Mouse (Mus musculus) forebrain, embryonic 14.5 days (tissue): ENCODE measurements around the gene Ttc27. TPM values are rescaled to one million over a fixed set of nuclear protein-coding genes. Genes with fewer than 3 reads are reported as not detected.

Experiments
- ATAC-seq: fragments of 200-750 bp; cut with Nextera tagmentation; 2 replicates; pipeline ENCODE4 v1.8.0; 2017; ENCODE audit warnings: mild to moderate bottlenecking, moderate library complexity
- DNase-seq: peaks from one replicate; pipeline ENCODE4 v3.0.0-alpha.2; 2015; ENCODE audit warnings: low spot score
- H3K27ac ChIP-seq: fragments of 300-500 bp; sonication (generic); 2 replicates; pipeline ENCODE4 v1.5.1; 2014; ENCODE audit warnings: low read depth, mild to moderate bottlenecking, control low read depth, low read length, moderate library complexity
- H3K27me3 ChIP-seq: fragments of 300-500 bp; sonication (generic); replicated peaks from 2 replicates; pipeline ENCODE4 v1.6.1; 2014; ENCODE audit warnings: low read length, control low read depth, mixed read lengths; ENCODE audit not compliant: control insufficient read depth, insufficient read depth
- H3K36me3 ChIP-seq: fragments of 300-500 bp; sonication (generic); 2 replicates; pipeline ENCODE4 v1.6.1; 2014; ENCODE audit warnings: low read length, control low read depth; ENCODE audit not compliant: control insufficient read depth, insufficient read depth
- H3K4me1 ChIP-seq: fragments of 300-500 bp; sonication (generic); 2 replicates; pipeline ENCODE4 v1.6.1; 2014; ENCODE audit warnings: antibody characterized with exemption, low read length, control low read depth; ENCODE audit not compliant: control insufficient read depth, insufficient read depth
- H3K4me2 ChIP-seq: fragments of 300-500 bp; sonication (generic); 2 replicates; pipeline ENCODE4 v1.6.1; 2014; ENCODE audit warnings: mild to moderate bottlenecking, control low read depth, low read length
- H3K4me3 ChIP-seq: fragments of 300-500 bp; sonication (generic); 2 replicates; pipeline ENCODE4 v1.5.1; 2014; ENCODE audit warnings: low read depth, low read length, control low read depth
- H3K9ac ChIP-seq: fragments of 300-500 bp; sonication (generic); 2 replicates; pipeline ENCODE4 v1.6.1; 2014; ENCODE audit warnings: mild to moderate bottlenecking, low read length, control low read depth, moderate library complexity
- H3K9me3 ChIP-seq: fragments of 300-500 bp; sonication (generic); replicated peaks from 2 replicates; pipeline ENCODE4 v1.6.1; 2016; ENCODE audit warnings: low read length, control low read depth, mixed read lengths; ENCODE audit not compliant: control insufficient read depth
- WGBS: fragments of 180-500 bp; shearing (Covaris S2); extraction: QIAGEN DNeasy Blood & Tissue Kit; methylation state at CpG from one replicate; pipeline ENCODE4 v1.1.7; 2014; 5-methylcytosine and 5-hydroxymethylcytosine counted together
- polyA plus RNA-seq: library from polyadenylated mRNA; unstranded; fragments of >200 nt; fragmentation: Nextera tagmentation; extraction: Ambion mirVana; gene quantifications from 2 replicates; pipeline ENCODE4 v1.2.1, GENCODE M21; 2014

The Ttc27 gene
- polyA plus RNA-seq, 1 experiment from 2014 or later: 20.7 TPM

- H3K9ac ChIP-seq: no peak overlapping the region
- no peak overlapping the region for H3K27ac ChIP-seq
- H3K36me3 ChIP-seq: no peaks in the 10 kb centered on the region
- DNase-seq (no peak), ATAC-seq (no peak)
- no peaks in the 10 kb centered on the region for H3K9me3 ChIP-seq
- 76% methylated on average over 1 of the region's 1 CpGs for WGBS
- H3K4me2 ChIP-seq: no peak overlapping the region
- H3K27me3 ChIP-seq: no peaks in the 10 kb centered on the region
- H3K4me3 ChIP-seq: no peak overlapping the region
- H3K4me1 ChIP-seq: peaks cover 7% of the 10 kb centered on the region; the same call in 1 of the 2 replicates
These were observed 156.2 kb downstream of the Ttc27 start for GRCm38 (mm10) chr17:74873756-74874155.

GRCm38 (mm10) chr17:74875740-74876139 is 158.2 kb downstream of the Ttc27 start:
- WGBS: 86% methylated on average over 5 of the region's 5 CpGs
- Histone ChIP-seq H3K36me3 (no peaks in the 10 kb centered on the region), H3K9ac (no peak overlapping the region), H3K27me3 (no peaks in the 10 kb centered on the region), H3K4me1 (no peaks in the 10 kb centered on the region), H3K9me3 (no peaks in the 10 kb centered on the region), H3K4me3 (no peak overlapping the region), H3K27ac (no peak overlapping the region), H3K4me2 (no peak overlapping the region)
- ATAC-seq: no peak
- no peak for DNase-seq

- Histone ChIP-seq H3K4me2 (no peak overlapping the region), H3K9ac (no peak overlapping the region)
- WGBS: 84% methylated on average over 10 of the region's 10 CpGs
These were observed 159.4 kb downstream of the Ttc27 start for GRCm38 (mm10) chr17:74876954-74877353.

GRCm38 (mm10) chr17:74879768-74880167 is 162.2 kb downstream of the Ttc27 start:
- H3K4me1 ChIP-seq: no peaks in the 10 kb centered on the region
- DNase-seq (no peak), ATAC-seq (no peak)
- no peaks in the 10 kb centered on the region for H3K9me3 ChIP-seq
- H3K27me3 ChIP-seq: no peaks in the 10 kb centered on the region
- no peak overlapping the region for H3K27ac ChIP-seq
- no peak overlapping the region for H3K4me3 ChIP-seq
- H3K4me2 ChIP-seq: no peak overlapping the region
- 88% methylated on average over 7 of the region's 7 CpGs for WGBS
- no peaks in the 10 kb centered on the region for H3K36me3 ChIP-seq
- H3K9ac ChIP-seq: no peak overlapping the region

More at GRCm38 (mm10) chr17:74876954-74877353, 159.4 kb downstream of the Ttc27 start:
- Histone ChIP-seq H3K4me1 (no peaks in the 10 kb centered on the region), H3K9me3 (no peaks in the 10 kb centered on the region), H3K27ac (no peak overlapping the region), H3K27me3 (no peaks in the 10 kb centered on the region), H3K36me3 (no peaks in the 10 kb centered on the region), H3K4me3 (no peak overlapping the region)
- DNase-seq (no peak), ATAC-seq (no peak)

DNA sequence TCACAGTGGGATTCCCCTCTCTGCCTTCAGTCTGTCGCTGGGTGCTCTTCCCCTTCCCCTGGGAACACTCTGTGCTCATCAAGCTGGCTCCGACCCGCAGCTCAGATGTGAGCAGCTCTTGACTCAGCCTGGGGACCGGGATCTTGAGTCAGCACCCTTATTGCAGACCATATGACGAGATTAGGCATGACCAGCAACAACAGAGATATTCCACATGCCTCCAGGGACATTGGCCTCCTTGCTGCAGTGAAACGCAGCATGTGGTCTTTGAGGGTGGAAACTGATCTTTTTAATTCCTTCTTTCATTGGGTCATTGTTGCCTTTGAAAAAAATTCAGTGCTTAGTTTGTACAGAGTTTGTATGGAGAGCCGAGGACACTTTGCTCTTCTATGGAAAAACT is 169.5 kb downstream of the Ttc27 start:
- DNase-seq (no peak), ATAC-seq (no peak)
- H3K27ac ChIP-seq: no peak overlapping the region
- H3K36me3 ChIP-seq: no peaks in the 10 kb centered on the region
- no peak overlapping the region for H3K4me2 ChIP-seq
- no peaks in the 10 kb centered on the region for H3K27me3 ChIP-seq
- H3K9me3 ChIP-seq: no peaks in the 10 kb centered on the region
- 40% methylated on average over 7 of the region's 7 CpGs for WGBS
- no peak overlapping the region for H3K4me3 ChIP-seq
- H3K4me1 ChIP-seq: no peaks in the 10 kb centered on the region
- H3K9ac ChIP-seq: no peak overlapping the region

GRCm38 (mm10) chr17:74888836-74889534 is 171.5 kb downstream of the Ttc27 start:
- no peak for ATAC-seq
- H3K9ac ChIP-seq: no peak overlapping the region
- H3K27ac ChIP-seq: no peak overlapping the region
- H3K27me3 ChIP-seq: no peaks in the 10 kb centered on the region
- no peak for DNase-seq
- H3K9me3 ChIP-seq: no peaks in the 10 kb centered on the region
- no peak overlapping the region for H3K4me2 ChIP-seq
- no peak overlapping the region for H3K4me3 ChIP-seq
- H3K4me1 ChIP-seq: no peaks in the 10 kb centered on the region
- no peaks in the 10 kb centered on the region for H3K36me3 ChIP-seq
- WGBS: 79% methylated on average over 11 of the region's 11 CpGs

DNA sequence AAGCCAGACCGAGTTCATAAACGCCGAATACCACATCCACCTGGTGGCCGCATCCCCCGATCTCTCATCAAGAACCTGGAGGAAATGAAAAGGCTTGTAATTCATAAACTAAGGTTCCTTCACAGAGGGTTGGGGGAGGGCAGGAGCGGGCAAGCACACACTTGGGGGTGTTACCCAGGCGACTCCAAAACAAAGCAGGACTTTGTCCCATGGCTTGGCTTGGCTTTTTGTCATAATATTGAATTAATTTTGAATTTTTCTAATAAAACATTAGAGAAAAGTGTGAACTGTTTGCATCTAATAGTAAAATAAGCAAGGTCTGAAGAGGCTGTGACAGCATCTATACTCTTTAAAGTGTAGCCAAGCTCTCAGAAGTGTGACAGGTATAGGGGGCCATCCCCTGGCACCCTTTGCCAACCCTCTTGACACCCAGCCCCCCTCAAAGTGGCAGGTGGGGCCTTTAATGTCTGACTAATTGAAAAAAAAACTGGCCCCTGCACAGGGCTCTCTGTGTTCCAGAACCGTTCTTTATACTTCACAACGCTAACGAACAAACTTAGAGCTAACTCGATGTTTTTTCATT is 172.1 kb downstream of the Ttc27 start:
- Histone ChIP-seq H3K9ac (no peak overlapping the region), H3K4me2 (no peak overlapping the region), H3K27me3 (no peaks in the 10 kb centered on the region), H3K27ac (no peak overlapping the region), H3K4me3 (no peak overlapping the region), H3K9me3 (no peaks in the 10 kb centered on the region), H3K36me3 (no peaks in the 10 kb centered on the region), H3K4me1 (no peaks in the 10 kb centered on the region)
- 75% methylated on average over 11 of the region's 11 CpGs for WGBS
- DNase-seq: no peak
- no peak for ATAC-seq

DNA sequence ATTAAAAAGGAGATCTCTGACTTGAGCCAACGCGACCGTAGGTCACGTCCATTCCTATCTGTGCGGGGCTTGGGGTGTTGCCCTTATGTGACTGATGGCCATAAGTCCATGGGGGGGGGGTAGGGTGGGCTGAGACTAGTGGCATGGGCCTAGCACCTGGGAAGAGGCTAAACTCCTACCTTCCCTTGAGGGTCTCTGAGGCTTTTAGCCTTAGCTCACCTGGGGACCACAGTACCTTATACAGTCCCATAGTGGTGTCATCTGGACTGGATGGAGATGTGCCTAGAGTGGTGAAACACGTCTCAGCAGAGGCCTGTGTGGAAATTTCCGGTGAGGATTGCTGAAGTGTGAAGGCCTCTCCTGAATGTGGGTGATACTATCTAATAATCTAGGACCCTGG is 184.9 kb downstream of the Ttc27 start:
- peaks cover 3% of the 10 kb centered on the region; the same call in 1 of the 2 replicates for H3K4me1 ChIP-seq
- H3K4me2 ChIP-seq: no peak overlapping the region
- H3K27me3 ChIP-seq: no peaks in the 10 kb centered on the region
- H3K4me3 ChIP-seq: no peak overlapping the region
- H3K9me3 ChIP-seq: no peaks in the 10 kb centered on the region
- H3K9ac ChIP-seq: no peak overlapping the region
- DNase-seq: no peak
- ATAC-seq: 0 out of 2 replicates have a peak, but pooled peaks have one; percentile 20
- H3K36me3 ChIP-seq: no peaks in the 10 kb centered on the region
- 96% methylated on average over 7 of the region's 7 CpGs for whole genome bisulfite sequencing
- H3K27ac ChIP-seq: no peak overlapping the region
